Mouse (Mus musculus) frontal cortex, postnatal 36 days (tissue): ENCODE data around the gene Apoa2.
A peak's percentile ranks its signal among the peaks of the same experiment; 100 is the strongest.
"Not testable (repeated sequence)": the region's sequence is repeated elsewhere in the genome, so short reads cannot be mapped to it uniquely, and the experiment has no call there.

Experiments
- DNase-seq, 2 experiments: peaks; one replicate each; pipeline ENCODE4 v3.0.0; 2022; ENCODE audit warnings: low spot score in 2 of 2

Gene Apoa2

DNA sequence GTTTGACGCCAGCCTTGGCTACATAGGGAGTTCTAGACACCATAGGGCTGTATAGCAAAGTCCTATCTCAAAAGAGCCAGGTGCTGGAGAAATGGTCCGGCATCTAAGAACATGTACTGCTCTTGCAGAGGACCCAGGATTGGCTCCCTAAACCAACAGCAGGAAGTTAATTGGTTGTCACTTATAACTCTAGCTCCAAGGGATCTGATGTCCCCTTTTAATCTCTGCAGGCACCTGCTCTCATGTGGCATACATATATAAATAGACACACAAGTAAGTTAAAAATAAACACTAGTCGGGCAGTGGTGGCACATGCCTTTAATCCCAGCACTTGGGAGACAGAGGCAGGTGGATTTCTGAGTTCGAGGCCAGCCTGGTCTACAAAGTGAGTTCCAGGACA lies 10.9 kb downstream of the Apoa2 start:
- DNase-seq, result no peak

DNA sequence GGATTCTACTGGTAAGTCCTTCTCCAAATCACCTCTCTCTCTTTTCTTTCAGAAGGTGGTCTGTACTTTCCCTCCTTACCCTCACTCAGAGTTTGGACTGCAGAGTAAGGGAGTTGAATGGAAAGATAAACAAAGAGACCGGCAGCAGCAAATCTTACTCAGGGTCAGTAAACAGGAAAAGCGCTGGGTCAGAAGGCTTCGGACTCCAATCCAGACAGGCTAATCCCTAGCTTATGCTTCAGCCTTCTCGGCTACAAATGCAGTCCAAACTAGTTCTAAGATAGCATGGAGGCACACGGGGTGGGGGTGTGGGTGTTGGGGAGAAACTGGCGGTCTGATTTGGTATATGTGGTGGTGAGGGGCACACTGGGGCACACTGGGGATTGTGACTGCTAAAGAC lies 12.6 kb downstream of the Apoa2 start:
- DNase-seq, result no peak

- DNase-seq, result peak in 1 of 2 experiments; percentile 49
Measured at GRCm38 (mm10) chr1:171238463-171238862, 13.6 kb downstream of the Apoa2 start.

- no peak for DNase-seq
Measured at GRCm38 (mm10) chr1:171239992-171240744, 15.3 kb downstream of the Apoa2 start.

DNA sequence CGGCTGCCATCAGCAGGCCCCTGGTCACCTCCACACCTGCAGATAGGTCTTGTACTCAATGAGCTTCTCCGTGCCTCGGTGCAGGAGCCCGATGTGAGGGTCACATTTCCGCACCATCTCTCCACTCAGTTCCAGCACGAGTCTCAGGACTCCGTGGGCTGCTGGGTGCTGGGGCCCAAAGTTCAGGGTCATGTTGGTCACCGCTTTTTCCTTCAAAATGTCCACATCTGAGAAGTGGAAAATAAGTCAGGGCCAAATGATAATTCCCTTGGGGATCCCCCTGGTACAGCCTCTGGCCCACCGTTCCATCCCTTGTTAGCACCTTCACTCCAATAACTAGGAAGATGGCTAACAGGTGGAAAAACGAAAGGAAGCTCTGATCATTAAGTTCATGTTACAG lies 16.1 kb downstream of the Apoa2 start:
- DNase-seq, result no peak

- DNase-seq, result not testable (repeated sequence)
Measured at GRCm38 (mm10) chr1:171241952-171242351, 17.1 kb downstream of the Apoa2 start.

GRCm38 (mm10) chr1:171245353-171245752 lies 20.5 kb downstream of the Apoa2 start:
- DNase-seq, result no peak

DNA sequence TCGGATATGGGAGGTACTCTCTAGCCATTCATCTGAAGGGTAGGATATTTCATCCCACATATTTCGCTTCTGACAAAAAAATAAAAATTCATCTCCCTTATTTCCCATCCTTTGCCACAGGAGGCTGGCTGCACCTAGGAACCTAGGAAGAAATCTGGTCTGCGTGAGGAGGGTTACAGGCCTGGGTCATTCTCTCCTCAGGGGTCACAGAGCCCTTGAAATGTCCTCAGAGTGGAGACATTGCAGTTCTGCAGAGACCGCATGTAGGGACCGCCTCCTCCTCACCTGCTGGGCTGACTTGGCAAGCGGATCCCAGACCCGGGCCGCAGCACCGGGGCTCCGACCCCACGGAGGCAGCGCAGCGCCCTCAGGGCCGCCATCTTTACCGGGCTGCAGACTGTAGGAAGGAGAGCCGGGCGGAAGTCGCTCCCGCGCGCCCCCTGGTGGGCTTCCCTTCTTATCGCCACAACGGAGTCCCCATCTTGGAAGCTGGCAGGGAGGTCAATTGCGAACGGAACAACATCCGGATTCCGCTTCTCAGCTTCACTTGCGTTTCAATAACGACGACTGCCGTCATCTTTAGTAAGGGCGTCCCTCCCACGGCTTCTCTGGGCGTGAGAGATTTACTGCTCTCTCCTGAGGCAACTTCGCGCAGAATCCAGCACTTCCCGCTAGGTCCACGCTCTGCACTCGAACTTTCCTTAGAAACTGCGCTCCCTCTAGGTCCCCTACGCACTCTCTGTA lies 22.0 kb downstream of the Apoa2 start:
- DNase-seq, result peak; percentile 96 to 98

- no peak for DNase-seq
Measured at GRCm38 (mm10) chr1:171247453-171247841, 22.6 kb downstream of the Apoa2 start.

DNA sequence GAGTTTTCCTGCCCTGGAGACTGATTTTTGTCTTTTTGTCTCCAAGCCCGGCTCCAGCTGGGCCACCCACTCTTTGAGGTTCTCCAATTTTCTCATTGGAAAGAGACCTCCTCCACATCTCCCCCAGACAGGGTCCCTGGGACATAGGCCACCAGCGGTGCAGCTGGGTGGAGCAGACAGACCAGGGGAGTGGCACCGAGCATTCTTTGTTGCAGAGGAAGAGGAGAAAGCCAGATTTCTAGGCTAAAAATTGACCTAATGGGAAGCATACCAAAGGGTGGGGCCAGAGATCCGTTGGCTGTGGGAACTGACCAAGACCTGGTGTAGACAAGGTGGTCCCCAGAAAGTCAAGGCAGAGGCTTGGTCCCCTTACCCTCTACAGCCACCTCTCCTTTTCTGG lies 23.1 kb downstream of the Apoa2 start:
- no peak for DNase-seq

GRCm38 (mm10) chr1:171248386-171249226 lies 23.8 kb downstream of the Apoa2 start:
- DNase-seq, result no peak

GRCm38 (mm10) chr1:171249913-171250600 lies 25.2 kb downstream of the Apoa2 start, which contains the start of gene Adamts4:
TSS of gene Adamts4 (plus strand) at chr1:171250421.
- peak in 1 of 2 experiments; percentile 61 for DNase-seq

GRCm38 (mm10) chr1:171250680-171251593 lies 26.1 kb downstream of the Apoa2 start, which contains the start of gene Ndufs2:
TSS of gene Ndufs2 (minus strand) at chr1:171251388.
- DNase-seq, result no peak

GRCm38 (mm10) chr1:171251594-171252324 lies 26.9 kb downstream of the Apoa2 start:
- no peak for DNase-seq

DNA sequence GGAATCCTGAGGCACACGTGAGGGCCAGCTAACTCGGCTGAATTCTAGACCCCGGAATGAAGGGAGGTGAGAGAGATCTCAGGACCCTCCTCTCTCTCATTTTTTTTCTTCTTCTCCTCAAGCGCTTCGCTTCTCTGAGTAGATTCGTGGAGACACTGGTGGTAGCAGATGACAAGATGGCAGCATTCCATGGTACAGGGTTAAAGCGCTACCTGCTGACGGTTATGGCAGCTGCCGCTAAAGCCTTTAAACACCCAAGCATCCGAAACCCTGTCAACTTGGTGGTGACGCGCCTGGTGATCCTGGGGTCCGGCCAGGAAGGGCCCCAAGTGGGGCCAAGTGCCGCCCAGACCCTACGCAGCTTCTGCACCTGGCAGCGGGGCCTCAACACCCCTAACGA lies 27.6 kb downstream of the Apoa2 start:
- no peak for DNase-seq

GRCm38 (mm10) chr1:171256095-171256818 lies 31.4 kb downstream of the Apoa2 start:
- DNase-seq, result no peak

DNA sequence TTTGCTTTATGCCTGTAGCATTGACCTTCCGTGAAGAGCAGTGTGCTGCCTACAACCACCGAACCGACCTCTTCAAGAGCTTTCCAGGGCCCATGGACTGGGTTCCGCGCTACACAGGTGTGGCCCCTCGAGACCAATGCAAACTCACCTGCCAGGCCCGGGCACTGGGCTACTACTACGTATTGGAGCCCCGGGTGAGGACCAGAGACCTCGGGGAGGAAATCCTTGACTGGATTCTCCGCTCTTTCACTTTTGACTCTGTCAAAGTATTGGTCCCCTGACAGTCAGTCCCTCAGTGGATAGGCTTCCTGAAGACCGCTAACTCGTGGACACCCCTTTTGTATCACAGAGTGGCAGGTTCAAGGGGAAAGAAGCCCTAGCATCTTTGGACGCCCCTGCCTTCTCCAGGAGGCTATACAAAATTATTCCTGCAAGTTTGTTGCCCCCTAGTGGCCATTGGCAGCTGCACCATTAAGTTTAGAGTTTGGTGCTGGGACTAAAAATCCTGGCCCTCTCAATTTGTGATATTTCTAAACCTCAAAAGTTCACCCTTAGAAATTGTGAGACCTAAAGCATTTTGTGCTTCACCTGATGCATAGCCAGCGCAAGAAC lies 32.2 kb downstream of the Apoa2 start:
- peak; percentile 61 to 69 for DNase-seq

- DNase-seq, result no peak
Measured at GRCm38 (mm10) chr1:171257781-171258180, 32.9 kb downstream of the Apoa2 start.

- no peak for DNase-seq
Measured at GRCm38 (mm10) chr1:171258921-171259320, 34.1 kb downstream of the Apoa2 start.
